Mouse (Mus musculus) gonadal fat pad, adult 2 months (tissue): Measurements from ENCODE around the gene Arhgap31. TPM values are rescaled to one million over a fixed set of nuclear protein-coding genes. Genes with fewer than 3 reads are reported as not detected.

Source experiments
- DNase-seq: peaks from one replicate; pipeline ENCODE4 v3.0.0-alpha.2; 2012; ENCODE audit warnings: low read depth
- polyA plus RNA-seq: library from polyadenylated mRNA; depleted of rRNA; stranded (reverse); fragments of >200 nt; gene quantifications from 2 replicates; pipeline ENCODE4 v1.2.3, GENCODE M21; 2012

The Arhgap31 gene
- polyA plus RNA-seq, 1 experiment, result 13.1 TPM

GRCm38 (mm10) chr16:38652653-38653052 is 60.4 kb downstream of the Arhgap31 start:
- no peak for DNase-seq

- DNase-seq, result no peak
Observed at GRCm38 (mm10) chr16:38651721-38652231, 61.3 kb downstream of the Arhgap31 start.

- no peak for DNase-seq
Observed at GRCm38 (mm10) chr16:38651306-38651705, 61.8 kb downstream of the Arhgap31 start.

- DNase-seq, result no peak
Observed at GRCm38 (mm10) chr16:38649431-38649827, 63.6 kb downstream of the Arhgap31 start.

- DNase-seq, result peak; percentile 55
Observed at GRCm38 (mm10) chr16:38648783-38649430, 64.2 kb downstream of the Arhgap31 start.

- DNase-seq, result no peak
Observed at GRCm38 (mm10) chr16:38648155-38648554, 64.9 kb downstream of the Arhgap31 start.

- DNase-seq, result no peak
Observed at GRCm38 (mm10) chr16:38644455-38644854, 68.6 kb downstream of the Arhgap31 start.

GRCm38 (mm10) chr16:38637085-38637484 is 76.0 kb downstream of the Arhgap31 start:
- no peak for DNase-seq

GRCm38 (mm10) chr16:38636682-38637081 is 76.4 kb downstream of the Arhgap31 start:
- DNase-seq, result no peak

- no peak for DNase-seq
Observed at GRCm38 (mm10) chr16:38635833-38636390, 77.2 kb downstream of the Arhgap31 start.

GRCm38 (mm10) chr16:38632147-38632546 is 80.9 kb downstream of the Arhgap31 start:
- no peak for DNase-seq

- DNase-seq, result no peak
Observed at GRCm38 (mm10) chr16:38625811-38626369, 87.2 kb downstream of the Arhgap31 start.

- DNase-seq, result no peak
Observed at GRCm38 (mm10) chr16:38625411-38625810, 87.7 kb downstream of the Arhgap31 start.

GRCm38 (mm10) chr16:38624303-38624702 is 88.8 kb downstream of the Arhgap31 start:
- DNase-seq, result no peak

GRCm38 (mm10) chr16:38622283-38622682 is 90.8 kb downstream of the Arhgap31 start:
- no peak for DNase-seq

- no peak for DNase-seq
Observed at GRCm38 (mm10) chr16:38620696-38621450, 92.2 kb downstream of the Arhgap31 start.

GRCm38 (mm10) chr16:38619054-38619453 is 94.0 kb downstream of the Arhgap31 start:
- DNase-seq, result no peak

GRCm38 (mm10) chr16:38617977-38618376 is 95.1 kb downstream of the Arhgap31 start:
- DNase-seq, result no peak

- no peak for DNase-seq
Observed at GRCm38 (mm10) chr16:38613646-38614045, 99.4 kb downstream of the Arhgap31 start.

- peak; percentile 76 for DNase-seq
Observed at GRCm38 (mm10) chr16:38612646-38613045, 100.4 kb downstream of the Arhgap31 start.

GRCm38 (mm10) chr16:38609092-38609491 is 104.0 kb downstream of the Arhgap31 start:
- no peak for DNase-seq

GRCm38 (mm10) chr16:38608687-38609086 is 104.4 kb downstream of the Arhgap31 start:
- DNase-seq, result no peak
